Mouse (Mus musculus) lung, postnatal 0 days (tissue): ENCODE measurements at regions not wholly inside any gene's neighbourhood (a gene's known extent, or its start where the extent isn't known, plus 50 kb on each side); places are given as distances from the start of the nearest gene placed in this dataset.

Experiments used
- CTCF ChIP-seq: IDR thresholded peaks from 2 replicates; pipeline ENCODE4 v1.5.1; 2016; ENCODE audit warnings: antibody characterized with exemption, mild to moderate bottlenecking
- EP300 ChIP-seq: IDR thresholded peaks from 2 replicates; pipeline ENCODE4 v1.6.1; 2016; ENCODE audit warnings: antibody characterized with exemption, mild to moderate bottlenecking, control low read depth

- no peak for TF ChIP-seq CTCF
- TF ChIP-seq EP300 = no peak
Observed at GRCm38 (mm10) chr15:63081972-63082371, 763.0 kb downstream of the Gsdmc2 start.
